Mouse (Mus musculus) hindbrain, embryonic 11.5 days (tissue): Measurements from ENCODE around the gene Xpa. TPM values are rescaled to one million over a fixed set of nuclear protein-coding genes. Genes with fewer than 3 reads are reported as not detected.

Source experiments
- ATAC-seq: fragments of 200-750 bp; cut with Nextera tagmentation; 2 replicates; pipeline ENCODE4 v1.8.0; 2017; ENCODE audit warnings: mild to moderate bottlenecking, moderate TSS enrichment, moderate library complexity; ENCODE audit not compliant: low FRiP score
- DNase-seq: peaks from one replicate; pipeline ENCODE4 v3.0.0-alpha.2; 2015; ENCODE audit warnings: low spot score
- H3K27ac ChIP-seq: fragments of 300-500 bp; sonication (generic); 2 replicates; pipeline ENCODE4 v1.5.1; 2014; ENCODE audit warnings: mild to moderate bottlenecking, low read depth, low read length
- H3K27me3 ChIP-seq: fragments of 300-500 bp; sonication (generic); 2 replicates; pipeline ENCODE4 v1.6.1; 2014; ENCODE audit warnings: mild to moderate bottlenecking, low read length, moderate library complexity, mixed read lengths; ENCODE audit not compliant: control insufficient read depth, insufficient read depth
- H3K36me3 ChIP-seq: fragments of 300-500 bp; sonication (generic); 2 replicates; pipeline ENCODE4 v1.6.1; 2014; ENCODE audit warnings: mild to moderate bottlenecking, low read length, moderate library complexity, mixed read lengths; ENCODE audit not compliant: control insufficient read depth, insufficient read depth
- H3K4me1 ChIP-seq: fragments of 300-500 bp; sonication (generic); replicated peaks from 2 replicates; pipeline ENCODE4 v1.6.1; 2014; ENCODE audit warnings: low read length, mixed read lengths; ENCODE audit not compliant: control insufficient read depth, insufficient read depth
- H3K4me2 ChIP-seq: fragments of 300-500 bp; sonication (generic); replicated peaks from 2 replicates; pipeline ENCODE4 v1.6.1; 2014; ENCODE audit warnings: mild to moderate bottlenecking, low read depth, low read length
- H3K4me3 ChIP-seq: fragments of 300-500 bp; sonication (generic); 2 replicates; pipeline ENCODE4 v1.5.1; 2014; ENCODE audit warnings: low read depth, low read length
- H3K9ac ChIP-seq: fragments of 300-500 bp; sonication (generic); 2 replicates; pipeline ENCODE4 v1.6.1; 2014; ENCODE audit warnings: low read depth, low read length
- H3K9me3 ChIP-seq: fragments of 300-500 bp; sonication (generic); 2 replicates; pipeline ENCODE4 v1.6.1; 2016; ENCODE audit warnings: low read length; ENCODE audit not compliant: control insufficient read depth
- WGBS: fragments of 180-500 bp; shearing (Covaris S2); extraction: QIAGEN DNeasy Blood & Tissue Kit; methylation state at CpG from one replicate; pipeline ENCODE4 v1.1.7; 2014; 5-methylcytosine and 5-hydroxymethylcytosine counted together
- polyA plus RNA-seq: library from polyadenylated mRNA; unstranded; fragments of >200 nt; fragmentation: Nextera tagmentation; extraction: Ambion mirVana; gene quantifications from 2 replicates; pipeline ENCODE4 v1.2.1, GENCODE M21; 2014

The Xpa gene
- polyA plus RNA-seq, 1 experiment from 2014 or later, result 29.7 TPM

DNA sequence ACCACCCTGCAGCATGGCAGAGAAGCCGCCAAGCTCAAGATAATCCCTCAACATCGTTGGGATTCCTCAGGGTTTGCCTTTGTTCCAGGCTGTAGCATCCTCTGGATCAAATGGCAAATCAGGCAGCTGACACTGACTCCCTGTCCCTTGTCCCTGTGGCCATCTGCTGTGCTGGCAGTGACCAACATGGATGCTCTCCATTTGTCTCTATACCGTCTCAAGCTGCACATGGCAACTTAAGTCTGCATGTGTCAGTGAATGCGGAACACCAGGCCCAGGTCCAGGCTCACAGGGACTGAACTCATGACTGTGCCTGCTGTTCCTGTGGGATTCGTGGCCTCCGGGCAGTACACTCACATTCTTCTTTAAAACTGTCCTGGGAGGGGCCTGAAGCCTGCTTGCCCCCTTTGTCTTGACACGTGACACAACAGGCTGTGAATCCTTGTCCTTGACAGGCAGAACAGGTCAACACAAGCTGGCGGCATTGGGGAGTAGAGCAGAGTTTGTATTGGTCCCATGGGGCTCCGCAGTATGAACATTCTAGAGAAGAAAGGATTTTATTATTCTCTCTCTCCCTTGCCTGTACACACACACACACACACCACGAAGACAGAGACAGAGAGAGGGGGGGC, 79.5 kb downstream of the Xpa start:
- Histone ChIP-seq H3K36me3 (peaks cover 13% of the 10 kb centered on the region), H3K4me3 (no peak overlapping the region), H3K9me3 (no peaks in the 10 kb centered on the region), H3K27me3 (no peaks in the 10 kb centered on the region), H3K9ac (no peak overlapping the region), H3K27ac (no peak overlapping the region), H3K4me2 (no peak overlapping the region), H3K4me1 (no peaks in the 10 kb centered on the region)
- no peak for DNase-seq
- WGBS, result 86% methylated on average over 9 of the region's 10 CpGs
- ATAC-seq, result no peak

- Histone ChIP-seq H3K9me3 (no peaks in the 10 kb centered on the region), H3K27me3 (no peaks in the 10 kb centered on the region), H3K9ac (no peak overlapping the region), H3K4me2 (no peak overlapping the region), H3K27ac (no peak overlapping the region), H3K4me3 (no peak overlapping the region), H3K36me3 (peaks cover 10% of the 10 kb centered on the region; the same call in 1 of the 2 replicates), H3K4me1 (no peaks in the 10 kb centered on the region)
- 81% methylated on average over 1 of the region's 1 CpGs for WGBS
- no peak for ATAC-seq
- DNase-seq, result no peak
Observed at GRCm38 (mm10) chr4:46115308-46115707, 80.8 kb downstream of the Xpa start.

GRCm38 (mm10) chr4:46111361-46111760, 84.8 kb downstream of the Xpa start:
- DNase-seq, result no peak
- ATAC-seq, result no peak
- Histone ChIP-seq H3K9ac (no peak overlapping the region), H3K4me3 (no peak overlapping the region), H3K27me3 (no peaks in the 10 kb centered on the region), H3K4me2 (no peak overlapping the region), H3K36me3 (peaks cover 2% of the 10 kb centered on the region; the same call in 1 of the 2 replicates), H3K27ac (no peak overlapping the region), H3K9me3 (no peaks in the 10 kb centered on the region), H3K4me1 (no peaks in the 10 kb centered on the region)
- 77% methylated on average over 3 of the region's 3 CpGs for WGBS

DNA sequence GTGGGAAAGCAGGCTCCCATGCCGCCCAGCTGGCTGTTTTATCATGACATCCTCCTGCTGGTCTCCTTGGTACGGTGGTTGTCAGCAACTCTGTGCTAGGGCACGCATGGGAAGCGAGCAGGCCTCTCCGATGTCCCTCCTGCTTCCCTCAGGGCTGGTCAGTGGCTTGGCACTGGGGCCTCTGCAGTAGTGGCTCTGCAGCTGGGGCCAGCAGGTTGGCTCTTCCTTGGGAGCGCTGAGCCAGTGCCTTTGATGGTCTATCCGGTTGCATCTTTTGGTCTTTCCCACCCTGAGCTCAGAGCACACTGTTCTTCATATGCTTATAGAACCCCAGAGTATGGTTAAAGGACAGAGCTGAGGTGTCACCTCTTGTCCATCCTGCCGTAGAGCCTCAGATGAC, 86.0 kb downstream of the Xpa start:
- Histone ChIP-seq H3K4me1 (no peaks in the 10 kb centered on the region), H3K27me3 (no peaks in the 10 kb centered on the region), H3K9me3 (no peaks in the 10 kb centered on the region), H3K36me3 (no peaks in the 10 kb centered on the region; the same call in 1 of the 2 replicates), H3K4me2 (no peak overlapping the region), H3K9ac (no peak overlapping the region), H3K27ac (no peak overlapping the region), H3K4me3 (no peak overlapping the region)
- no peak for ATAC-seq
- 92% methylated on average over 8 of the region's 8 CpGs for WGBS
- DNase-seq, result no peak

Other genes starting within 250 kb of the Xpa start
- gene Tdrd7, start 231.0 kb downstream of the Xpa start, polyA plus RNA-seq, result 11.7 and 12.1 TPM in 2 replicates
- 3.6 and 4.9 TPM in 2 replicates for gene Tmod1, start 157.4 kb downstream of the Xpa start, polyA plus RNA-seq
- gene Ncbp1, start 57.7 kb downstream of the Xpa start, polyA plus RNA-seq, result 124 and 139 TPM in 2 replicates
- 39.3 and 41.4 TPM in 2 replicates for gene Tstd2, start 57.6 kb downstream of the Xpa start, polyA plus RNA-seq
- gene Foxe1, start 147.3 kb upstream of the Xpa start, polyA plus RNA-seq, result 0.08 and 0.48 TPM in 2 replicates
- gene Trmo, start 193.1 kb upstream of the Xpa start, polyA plus RNA-seq, result 9.9 and 10.6 TPM in 2 replicates
- 16.1 and 22.3 TPM in 2 replicates for gene Hemgn, start 217.2 kb upstream of the Xpa start, polyA plus RNA-seq